ENCODE assay signal across 23 mouse cellular contexts in genomic region chr3:80663293-80663692, GRCm38 (mm10).
"Had no signal": no experiment of that assay in that cellular context is flagged by ENCODE, and none has a peak within 500 bp of the region (broad histone marks: within the 10 kb centered on the region; RNA-seq: fewer than 3 reads in every experiment).

No protein-coding gene starts in this region.

- H3K27ac ChIP-seq: kidney, embryonic 15.5 days; left cerebral cortex, adult 2 months; liver, embryonic 12.5 days; liver, embryonic 15.5 days; lung, embryonic 15.5 days; midbrain, embryonic 10.5 days; midbrain, embryonic 13.5 days; neural tube, embryonic 13.5 days; stomach, embryonic 15.5 days had no signal

- H3K4me3 ChIP-seq: kidney, embryonic 15.5 days; left cerebral cortex, adult 2 months; liver, embryonic 12.5 days; liver, embryonic 15.5 days; lung, embryonic 15.5 days; megakaryocyte, embryonic 14.5 days; midbrain, embryonic 10.5 days; midbrain, embryonic 13.5 days; myocyte; neural tube, embryonic 13.5 days; stomach, embryonic 15.5 days had no signal

- H3K4me1 ChIP-seq: kidney, embryonic 15.5 days; liver, embryonic 12.5 days; liver, embryonic 15.5 days; lung, embryonic 15.5 days; megakaryocyte, embryonic 14.5 days; midbrain, embryonic 10.5 days; midbrain, embryonic 13.5 days; neural tube, embryonic 13.5 days; stomach, embryonic 15.5 days had no signal

- H3K9me3 ChIP-seq: kidney, embryonic 15.5 days; liver, embryonic 12.5 days; liver, embryonic 15.5 days; lung, embryonic 15.5 days; megakaryocyte, embryonic 14.5 days; midbrain, embryonic 10.5 days; midbrain, embryonic 13.5 days; neural tube, embryonic 13.5 days; stomach, embryonic 15.5 days had no signal

- DNase-seq: kidney, postnatal 10 days; kidney, postnatal 36 days; layer of hippocampus, adult 9-11 months; layer of hippocampus, postnatal 36 days; lung, adult 18-20 months; lung, postnatal 10 days; lung, postnatal 36 days; retina, postnatal 1 day; right cerebral cortex, postnatal 25 days; spleen, adult 18-20 months; thymus, postnatal 25 days had no signal

- H3K36me3 ChIP-seq: kidney, embryonic 15.5 days; liver, embryonic 12.5 days; liver, embryonic 15.5 days; lung, embryonic 15.5 days; midbrain, embryonic 10.5 days; midbrain, embryonic 13.5 days; neural tube, embryonic 13.5 days; stomach, embryonic 15.5 days had no signal

- ATAC-seq: liver, embryonic 12.5 days; midbrain, embryonic 13.5 days; midbrain, embryonic 16.5 days had no signal

- H3K9ac ChIP-seq: kidney, embryonic 15.5 days; liver, embryonic 12.5 days; liver, embryonic 15.5 days; lung, embryonic 15.5 days; midbrain, embryonic 13.5 days; neural tube, embryonic 13.5 days; stomach, embryonic 15.5 days had no signal
